Mouse (Mus musculus): ENCODE results near the gene Marc1. TPM values are rescaled to one million over a fixed set of nuclear protein-coding genes. Genes with fewer than 3 reads are reported as not detected.

Marc1 gene
- polyA plus RNA-seq, 1 experiment from 2014 or later: not detected

- Histone ChIP-seq H3K27ac (replicated peaks) (no peak overlapping the region), H3K36me3 (no peaks in the 10 kb centered on the region), H3K4me1 (no peaks in the 10 kb centered on the region), H3K9ac (replicated peaks) (no peak overlapping the region), H3K27me3 (no peaks in the 10 kb centered on the region), H3K9me3 (no peaks in the 10 kb centered on the region), H3K4me3 (no peak overlapping the region), H3K4me2 (replicated peaks) (0 out of 2 replicates have a peak overlapping the region, but pooled peaks have one; percentile 6)
- 40% methylated on average over 14 of the region's 14 CpGs for WGBS
- ATAC-seq (replicated peaks): no peak
Observed at GRCm38 (mm10) chr1:184748692-184749152, 62.4 kb downstream of the Marc1 start.

GRCm38 (mm10) chr1:184737876-184738479, 73.1 kb downstream of the Marc1 start:
- H3K4me2 ChIP-seq (replicated peaks): no peak overlapping the region
- no peak overlapping the region for H3K27ac ChIP-seq (replicated peaks)
- WGBS: 9% methylated on average over 14 of the region's 14 CpGs
- ATAC-seq (replicated peaks): peak; percentile 72; the same call in 1 of the 2 replicates
- peaks cover 50% of the 10 kb centered on the region for H3K27me3 ChIP-seq
- H3K9me3 ChIP-seq: no peaks in the 10 kb centered on the region
- peaks cover 4% of the 10 kb centered on the region; the same call in 1 of the 2 replicates for H3K4me1 ChIP-seq
- H3K9ac ChIP-seq (replicated peaks): no peak overlapping the region
- no peak overlapping the region for H3K4me3 ChIP-seq
- no peaks in the 10 kb centered on the region for H3K36me3 ChIP-seq

GRCm38 (mm10) chr1:184737228-184737627, 73.9 kb downstream of the Marc1 start:
- Histone ChIP-seq H3K27ac (replicated peaks) (no peak overlapping the region), H3K4me2 (replicated peaks) (no peak overlapping the region), H3K36me3 (no peaks in the 10 kb centered on the region), H3K4me3 (no peak overlapping the region), H3K27me3 (peaks cover 55% of the 10 kb centered on the region), H3K9me3 (no peaks in the 10 kb centered on the region), H3K9ac (replicated peaks) (no peak overlapping the region), H3K4me1 (peaks cover 9% of the 10 kb centered on the region)
- no peak for ATAC-seq (replicated peaks)
- 42% methylated on average over 2 of the region's 2 CpGs for WGBS

MicroRNA genes within 50 kb of the gene (microRNA counts, 519-probe panel; counts per million panel counts)
- microRNA mmu-miR-1981: 3,208 counts per million, percentile 76 among the panel's probes with 10 or more counts

Small RNAs within 50 kb of the gene (microRNA-seq; reads per million reads assigned to microRNA genes)
- 36.5 reads per million, percentile 39 among the genes with 10 or more reads in this experiment for gene Mir1981

Other genes with a start within 250 kb of the Marc1 start
- gene Hlx, start 78.7 kb downstream of the Marc1 start, polyA plus RNA-seq (2015; fragmentation: Nextera tagmentation; extraction: Ambion mirVana): 1.1 and 1.5 TPM in 2 replicates
- 107 and 109 TPM in 2 replicates for gene Marc2, start 35.1 kb upstream of the Marc1 start, polyA plus RNA-seq (2015; fragmentation: Nextera tagmentation; extraction: Ambion mirVana)
- gene C130074G19Rik, start 71.9 kb upstream of the Marc1 start, polyA plus RNA-seq (2015; fragmentation: Nextera tagmentation; extraction: Ambion mirVana): 0.77 and 1.2 TPM in 2 replicates
- 14.6 and 14.7 TPM in 2 replicates for gene Mark1, start 188.3 kb upstream of the Marc1 start, polyA plus RNA-seq (2015; fragmentation: Nextera tagmentation; extraction: Ambion mirVana)

Measured in forebrain, embryonic 15.5 days (tissue).